Mouse (Mus musculus) stomach, embryonic 16.5 days (tissue): Measurements from ENCODE around the gene Mdh1. TPM values are rescaled to one million over a fixed set of nuclear protein-coding genes. Genes with fewer than 3 reads are reported as not detected.

Experiments
- ATAC-seq: fragments of 200-750 bp; cut with Nextera tagmentation; 2 replicates; pipeline ENCODE4 v1.8.0; 2017; ENCODE audit warnings: moderate number of reproducible peaks, moderate TSS enrichment; ENCODE audit not compliant: insufficient read depth, low FRiP score
- H3K27ac ChIP-seq: fragments of 300-500 bp; sonication (generic); 2 replicates; pipeline ENCODE4 v1.5.1; 2014; ENCODE audit warnings: low read length
- H3K27me3 ChIP-seq: fragments of 300-500 bp; sonication (generic); 2 replicates; pipeline ENCODE4 v1.6.1; 2014; ENCODE audit warnings: low read length, control low read depth, mixed read lengths; ENCODE audit not compliant: control insufficient read depth, insufficient read depth
- H3K36me3 ChIP-seq: fragments of 300-500 bp; sonication (generic); 2 replicates; pipeline ENCODE4 v1.6.1; 2014; ENCODE audit warnings: low read length; ENCODE audit not compliant: control insufficient read depth, insufficient read depth
- H3K4me1 ChIP-seq: fragments of 300-500 bp; sonication (generic); 2 replicates; pipeline ENCODE4 v1.6.1; 2014; ENCODE audit warnings: low read length, control low read depth, mixed read lengths; ENCODE audit not compliant: control insufficient read depth, insufficient read depth
- H3K4me2 ChIP-seq: fragments of 300-500 bp; sonication (generic); 2 replicates; pipeline ENCODE4 v1.6.1; 2014; ENCODE audit warnings: low read depth, low read length, mixed read lengths
- H3K4me3 ChIP-seq: fragments of 300-500 bp; sonication (generic); replicated peaks from 2 replicates; pipeline ENCODE4 v1.5.1; 2014; ENCODE audit warnings: mild to moderate bottlenecking, low read length
- H3K9ac ChIP-seq: fragments of 300-500 bp; sonication (generic); 2 replicates; pipeline ENCODE4 v1.6.1; 2014; ENCODE audit warnings: low read length
- H3K9me3 ChIP-seq: fragments of 300-500 bp; sonication (generic); replicated peaks from 2 replicates; pipeline ENCODE4 v1.6.1; 2016; ENCODE audit warnings: low read length, control low read depth; ENCODE audit not compliant: control insufficient read depth
- WGBS: fragments of 180-500 bp; shearing (Covaris S2); extraction: QIAGEN DNeasy Blood & Tissue Kit; methylation state at CpG from one replicate; pipeline ENCODE4 v1.1.7; 2014; 5-methylcytosine and 5-hydroxymethylcytosine counted together
- polyA plus RNA-seq: library from polyadenylated mRNA; unstranded; fragments of >200 nt; fragmentation: Nextera tagmentation; extraction: Ambion mirVana; gene quantifications from 2 replicates; pipeline ENCODE4 v1.2.1, GENCODE M21; 2015

The Mdh1 gene
- polyA plus RNA-seq: 443 and 498 TPM in 2 replicates

GRCm38 (mm10) chr11:21571700-21572381, at the start of gene Mdh1, which contains the start of gene Wdpcp:
Mdh1 (minus strand) TSS chr11:21572367.
Wdpcp (plus strand) TSS chr11:21572235.
- Histone ChIP-seq H3K4me2 (peak within 1 kb of the TSS; percentile 89), H3K9ac (peak within 1 kb of the TSS; percentile 75), H3K4me3 (peak within 1 kb of the TSS; percentile 72), H3K36me3 (no peaks in the 10 kb centered on the region), H3K27me3 (no peaks in the 10 kb centered on the region), H3K4me1 (peaks cover 20% of the 10 kb centered on the region), H3K9me3 (no peaks in the 10 kb centered on the region), H3K27ac (peak within 1 kb of the TSS; percentile 89)
- peak; percentile 98 for ATAC-seq
- under 1% methylated on average over 42 of the region's 42 CpGs for WGBS

- Histone ChIP-seq H3K4me3 (no peak overlapping the region), H3K9me3 (no peaks in the 10 kb centered on the region), H3K36me3 (no peaks in the 10 kb centered on the region), H3K27ac (no peak overlapping the region), H3K9ac (no peak overlapping the region), H3K4me2 (no peak overlapping the region), H3K4me1 (no peaks in the 10 kb centered on the region), H3K27me3 (no peaks in the 10 kb centered on the region)
- no peak for ATAC-seq
Observed at GRCm38 (mm10) chr11:21615915-21616314, 43.7 kb upstream of the Mdh1 start.

GRCm38 (mm10) chr11:21602497-21602896, 30.3 kb upstream of the Mdh1 start:
- ATAC-seq: no peak
- Histone ChIP-seq H3K36me3 (no peaks in the 10 kb centered on the region), H3K4me1 (no peaks in the 10 kb centered on the region), H3K4me3 (no peak overlapping the region), H3K9me3 (no peaks in the 10 kb centered on the region), H3K4me2 (no peak overlapping the region), H3K27ac (no peak overlapping the region), H3K27me3 (no peaks in the 10 kb centered on the region), H3K9ac (no peak overlapping the region)
- 45% methylated on average over 5 of the region's 5 CpGs for WGBS

GRCm38 (mm10) chr11:21583286-21583685, 11.1 kb upstream of the Mdh1 start:
- 0 out of 2 replicates have a peak, but pooled peaks have one; percentile 40 for ATAC-seq
- Histone ChIP-seq H3K4me3 (no peak overlapping the region), H3K36me3 (no peaks in the 10 kb centered on the region), H3K4me1 (no peaks in the 10 kb centered on the region), H3K9ac (no peak overlapping the region), H3K9me3 (no peaks in the 10 kb centered on the region), H3K27ac (no peak overlapping the region), H3K27me3 (no peaks in the 10 kb centered on the region), H3K4me2 (no peak overlapping the region)
- 47% methylated on average over 1 of the region's 1 CpGs for WGBS

GRCm38 (mm10) chr11:21581472-21581871, 9.3 kb upstream of the Mdh1 start:
- Histone ChIP-seq H3K27ac (no peak overlapping the region), H3K4me3 (no peak overlapping the region), H3K36me3 (no peaks in the 10 kb centered on the region), H3K9me3 (no peaks in the 10 kb centered on the region), H3K9ac (no peak overlapping the region), H3K4me2 (no peak overlapping the region), H3K27me3 (no peaks in the 10 kb centered on the region), H3K4me1 (no peaks in the 10 kb centered on the region)
- ATAC-seq: no peak
- WGBS: 62% methylated on average over 7 of the region's 7 CpGs

GRCm38 (mm10) chr11:21570973-21571372, 1.2 kb downstream of the Mdh1 start:
- no peak for ATAC-seq
- Histone ChIP-seq H3K9me3 (no peaks in the 10 kb centered on the region), H3K4me1 (peaks cover 20% of the 10 kb centered on the region), H3K4me2 (peak overlapping the region; percentile 89), H3K27me3 (no peaks in the 10 kb centered on the region), H3K36me3 (no peaks in the 10 kb centered on the region), H3K9ac (peak overlapping the region; percentile 75), H3K27ac (peak overlapping the region; percentile 89), H3K4me3 (peak overlapping the region; percentile 72)
- WGBS: 5% methylated on average over 10 of the region's 10 CpGs

- Histone ChIP-seq H3K9me3 (no peaks in the 10 kb centered on the region), H3K4me3 (peak overlapping the region; percentile 23), H3K4me2 (peak overlapping the region; percentile 46), H3K27ac (peak overlapping the region; percentile 60), H3K27me3 (no peaks in the 10 kb centered on the region), H3K36me3 (no peaks in the 10 kb centered on the region), H3K4me1 (peaks cover 20% of the 10 kb centered on the region), H3K9ac (peak overlapping the region; percentile 46)
- no peak for ATAC-seq
- 70% methylated on average over 2 of the region's 2 CpGs for WGBS
Observed at GRCm38 (mm10) chr11:21570109-21570474, 2.1 kb downstream of the Mdh1 start.

GRCm38 (mm10) chr11:21569456-21570108, 2.6 kb downstream of the Mdh1 start:
- Histone ChIP-seq H3K4me3 (peak overlapping the region; percentile 16), H3K27ac (peak overlapping the region; percentile 60), H3K36me3 (no peaks in the 10 kb centered on the region; the same call in 1 of the 2 replicates), H3K4me1 (peaks cover 20% of the 10 kb centered on the region), H3K9ac (peak overlapping the region; percentile 46), H3K27me3 (no peaks in the 10 kb centered on the region), H3K4me2 (peak overlapping the region; percentile 46), H3K9me3 (no peaks in the 10 kb centered on the region)
- no peak for ATAC-seq
- WGBS: 30% methylated on average over 3 of the region's 3 CpGs

- peak overlapping the region; percentile 38; the same call in 1 of the 2 replicates for H3K4me2 ChIP-seq
- H3K4me1 ChIP-seq: peaks cover 20% of the 10 kb centered on the region
- H3K4me3 ChIP-seq: peak overlapping the region; percentile 16
- H3K27me3 ChIP-seq: no peaks in the 10 kb centered on the region
- H3K36me3 ChIP-seq: no peaks in the 10 kb centered on the region; the same call in 1 of the 2 replicates
- WGBS: 54% methylated on average over 5 of the region's 5 CpGs
- H3K9me3 ChIP-seq: no peaks in the 10 kb centered on the region
- H3K27ac ChIP-seq: peak overlapping the region; percentile 58
- ATAC-seq: no peak
- no peak overlapping the region for H3K9ac ChIP-seq
Observed at GRCm38 (mm10) chr11:21569002-21569401, 3.2 kb downstream of the Mdh1 start.
